Mouse (Mus musculus) C2C12 (cell line): ENCODE measurements around the gene Morn1.

ENCODE experiments used
- CEBPB ChIP-seq: IDR thresholded peaks from one replicate; pipeline ENCODE4 v1.6.1; 2011; ENCODE audit warnings: low read depth, mild to moderate bottlenecking, control low read depth, moderate library complexity
- CTCF ChIP-seq: IDR thresholded peaks from one replicate; pipeline ENCODE4 v1.5.1; 2011; ENCODE audit not compliant: control insufficient read depth, insufficient read depth, insufficient read length
- MAX ChIP-seq: IDR thresholded peaks from one replicate; pipeline ENCODE4 v1.6.1; 2011; ENCODE audit warnings: mild to moderate bottlenecking, control low read depth
- MYOD1 ChIP-seq: IDR thresholded peaks from one replicate; pipeline ENCODE4 v1.6.1; 2011; ENCODE audit warnings: low read depth; ENCODE audit not compliant: control insufficient read depth, insufficient read length
- MYOG ChIP-seq: IDR thresholded peaks from one replicate; pipeline ENCODE4 v1.6.1; 2011; ENCODE audit not compliant: control insufficient read depth, insufficient read length; ENCODE audit errors: extremely low read depth
- USF1 ChIP-seq: IDR thresholded peaks from one replicate; pipeline ENCODE4 v1.6.1; 2011; ENCODE audit warnings: low read depth, mild to moderate bottlenecking, control low read depth, moderate library complexity

- TF ChIP-seq USF1 = no peak
- TF ChIP-seq CEBPB = no peak
- no peak for TF ChIP-seq CTCF
- TF ChIP-seq MAX = no peak
- no peak for TF ChIP-seq MYOD1
- TF ChIP-seq MYOG = no peak
Observed at GRCm38 (mm10) chr4:155113766-155114410, 27.5 kb downstream of the Morn1 start.
